Mouse (Mus musculus) liver, embryonic 14.5 days (tissue): Measurements from ENCODE around the gene Lmna. TPM values are rescaled to one million over a fixed set of nuclear protein-coding genes. Genes with fewer than 3 reads are reported as not detected.
A peak's percentile ranks its signal among the peaks of the same experiment; 100 is the strongest.

Experiments used
- ATAC-seq: fragments of 200-750 bp; cut with Nextera tagmentation; 2 replicates; pipeline ENCODE4 v1.8.0; 2017; ENCODE audit warnings: moderate number of reproducible peaks, mild to moderate bottlenecking, moderate library complexity; ENCODE audit not compliant: insufficient read depth
- DNase-seq, 3 experiments: peaks; one replicate each; pipeline ENCODE4 v3.0.0-alpha.2; 2012 to 2013; ENCODE audit warnings: low read depth in 3 of 3, low spot score in 3 of 3
- H3K27ac ChIP-seq: fragments of 300-500 bp; sonication (generic); 2 replicates; pipeline ENCODE4 v1.5.1; 2014; ENCODE audit warnings: moderate library complexity, mild to moderate bottlenecking, control low read depth, inconsistent platforms
- H3K27me3 ChIP-seq: fragments of 300-500 bp; sonication (generic); 2 replicates; pipeline ENCODE4 v1.6.1; 2014; ENCODE audit warnings: mild to moderate bottlenecking, low read length, moderate library complexity; ENCODE audit not compliant: control insufficient read depth, insufficient read depth
- H3K36me3 ChIP-seq: fragments of 300-500 bp; sonication (generic); replicated peaks from 2 replicates; pipeline ENCODE4 v1.6.1; 2014; ENCODE audit warnings: low read depth; ENCODE audit not compliant: control insufficient read depth, insufficient read depth
- H3K4me1 ChIP-seq, 2 experiments: fragments of 200-500 bp in 1 of 2; fragments of 300-500 bp in 1 of 2; sonication (generic) in 1 of 2; replicated peaks; 2 replicates each; pipeline ENCODE4 v1.6.1; 2012 to 2014; ENCODE audit warnings: antibody characterized with exemption in 1 of 2, inconsistent platforms in 1 of 2, low read length in 1 of 2; ENCODE audit not compliant: control insufficient read depth in 2 of 2, insufficient read depth in 2 of 2
- H3K4me2 ChIP-seq: fragments of 300-500 bp; sonication (generic); 2 replicates; pipeline ENCODE4 v1.6.1; 2014; ENCODE audit warnings: low read depth, mild to moderate bottlenecking, control low read depth, moderate library complexity
- H3K4me3 ChIP-seq, 2 experiments: fragments of 200-500 bp in 1 of 2; fragments of 300-500 bp in 1 of 2; sonication (generic) in 1 of 2; 2 replicates each; pipeline ENCODE4 v1.5.1; 2012 to 2014; ENCODE audit warnings: low read depth in 2 of 2, low read length in 2 of 2, mild to moderate bottlenecking in 2 of 2, control low read depth in 1 of 2, inconsistent platforms in 1 of 2, moderate library complexity in 1 of 2; ENCODE audit not compliant: insufficient read depth in 1 of 2
- H3K9ac ChIP-seq: fragments of 300-500 bp; sonication (generic); replicated peaks from 2 replicates; pipeline ENCODE4 v1.6.1; 2014; ENCODE audit warnings: mild to moderate bottlenecking, control low read depth, moderate library complexity
- H3K9me3 ChIP-seq: fragments of 300-500 bp; sonication (generic); 2 replicates; pipeline ENCODE4 v1.6.1; 2016; ENCODE audit warnings: low read length, mixed read lengths; ENCODE audit not compliant: control insufficient read depth
- CTCF ChIP-seq: IDR thresholded peaks from 2 replicates; pipeline ENCODE4 v1.5.1; 2016; ENCODE audit warnings: antibody characterized with exemption, low read depth, control low read depth
- EP300 ChIP-seq: IDR thresholded peaks from 2 replicates; pipeline ENCODE4 v1.6.1; 2016; ENCODE audit warnings: antibody characterized with exemption, low read depth
- WGBS: fragments of 180-500 bp; shearing (Covaris S2); extraction: QIAGEN DNeasy Blood & Tissue Kit; methylation state at CpG from one replicate; pipeline ENCODE4 v1.1.7; 2014; ENCODE audit not compliant: insufficient replicate concordance; 5-methylcytosine and 5-hydroxymethylcytosine counted together
- polyA plus RNA-seq, 2 experiments: library from polyadenylated mRNA; depleted of rRNA in 1 of 2; stranded (reverse) in 1 of 2; unstranded in 1 of 2; fragments of >200 nt; fragmentation: Nextera tagmentation in 1 of 2; extraction: Ambion mirVana in 1 of 2; gene quantifications; 2 replicates each; pipeline versions ENCODE4 v1.2.1 to v1.2.3; 2012 to 2014

Lmna gene
- polyA plus RNA-seq, 2 experiments, result 58.7 to 115 TPM

GRCm38 (mm10) chr3:88503881-88504746 lies 5.6 kb downstream of the Lmna start:
- TF ChIP-seq CTCF (no peak), EP300 (no peak)
- 39% methylated on average over 8 of the region's 8 CpGs for WGBS
- Histone ChIP-seq H3K36me3 (peaks cover 10% of the 10 kb centered on the region), H3K4me1 (peaks cover 25% of the 10 kb centered on the region in 2 experiments), H3K27me3 (no peaks in the 10 kb centered on the region), H3K27ac (no peak overlapping the region), H3K9ac (no peak overlapping the region), H3K9me3 (no peaks in the 10 kb centered on the region), H3K4me2 (no peak overlapping the region), H3K4me3 (no peak overlapping the region)
- no peak for DNase-seq
- ATAC-seq, result no peak

GRCm38 (mm10) chr3:88503505-88503863 lies 6.3 kb downstream of the Lmna start:
- H3K4me1 ChIP-seq, result peaks cover 26 to 29% of the 10 kb centered on the region in 2 experiments
- 22% methylated on average over 4 of the region's 4 CpGs for WGBS
- no peaks in the 10 kb centered on the region for H3K9me3 ChIP-seq
- no peak overlapping the region for H3K27ac ChIP-seq
- H3K9ac ChIP-seq, result no peak overlapping the region
- H3K4me2 ChIP-seq, result peak overlapping the region; percentile 77
- peak overlapping the region; percentile 7 to 92; a peak in 2 of 4 replicates for H3K4me3 ChIP-seq
- no peaks in the 10 kb centered on the region for H3K27me3 ChIP-seq
- DNase-seq (no peak), ATAC-seq (no peak)
- TF ChIP-seq EP300 (no peak), CTCF (no peak)
- H3K36me3 ChIP-seq, result peaks cover 16% of the 10 kb centered on the region

- Histone ChIP-seq H3K4me1 (peaks cover 31 to 32% of the 10 kb centered on the region in 2 experiments), H3K9ac (peak overlapping the region; percentile 94), H3K36me3 (peaks cover 18% of the 10 kb centered on the region), H3K4me3 (peak overlapping the region; percentile 67 to 92), H3K27me3 (no peaks in the 10 kb centered on the region), H3K27ac (peak overlapping the region; percentile 83), H3K9me3 (no peaks in the 10 kb centered on the region), H3K4me2 (peak overlapping the region; percentile 77)
- TF ChIP-seq CTCF (no peak), EP300 (no peak)
- ATAC-seq (peak; percentile 91), DNase-seq (peak; percentile 85 to 89 (median 87))
- 2% methylated on average over 55 of the region's 55 CpGs for WGBS
These were observed 6.9 kb downstream of the Lmna start for GRCm38 (mm10) chr3:88502641-88503504.

GRCm38 (mm10) chr3:88502031-88502571 lies 7.7 kb downstream of the Lmna start:
- Histone ChIP-seq H3K9me3 (no peaks in the 10 kb centered on the region), H3K36me3 (peaks cover 24% of the 10 kb centered on the region), H3K4me1 (peaks cover 38 to 39% of the 10 kb centered on the region in 2 experiments), H3K27me3 (no peaks in the 10 kb centered on the region), H3K4me3 (peak overlapping the region; percentile 67 to 92), H3K27ac (peak overlapping the region; percentile 83), H3K9ac (peak overlapping the region; percentile 94), H3K4me2 (peak overlapping the region; percentile 77)
- whole genome bisulfite sequencing, result 24% methylated on average over 11 of the region's 11 CpGs
- DNase-seq (no peak), ATAC-seq (peak; percentile 8; the same call in 1 of the 2 replicates)
- TF ChIP-seq EP300 (no peak), CTCF (no peak)
